Mouse (Mus musculus) ovary, postnatal 36 days (tissue): Measurements from ENCODE around the gene 2010111I01Rik.
"Not testable (repeated sequence)": the region's sequence is repeated elsewhere in the genome, so short reads cannot be mapped to it uniquely, and the experiment has no call there.

Source experiments
- DNase-seq: peaks from one replicate; pipeline ENCODE4 v3.0.0; 2022; ENCODE audit warnings: low spot score, mixed read lengths

Gene 2010111I01Rik

DNA sequence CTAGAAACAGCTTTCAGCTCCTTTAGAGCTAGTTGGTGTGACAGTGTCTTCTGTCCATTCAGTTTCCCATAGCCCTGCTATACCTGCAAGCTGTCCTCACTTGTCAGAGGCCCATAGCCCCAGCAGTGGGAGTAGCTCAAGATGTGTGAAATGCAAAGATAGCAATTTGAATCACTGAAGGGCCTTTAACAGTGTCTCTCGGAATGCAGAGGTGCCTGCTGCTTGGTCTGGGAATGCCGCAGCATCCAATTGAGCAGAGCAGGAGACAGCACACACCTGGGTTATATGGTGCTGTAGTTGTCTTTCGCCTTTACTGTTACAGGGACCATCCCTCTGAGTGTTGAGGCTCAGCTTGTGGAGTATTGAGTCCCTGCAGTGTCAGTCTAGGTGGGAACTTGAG lies 329.0 kb downstream of the 2010111I01Rik start:
- peak; percentile 2 for DNase-seq

DNA sequence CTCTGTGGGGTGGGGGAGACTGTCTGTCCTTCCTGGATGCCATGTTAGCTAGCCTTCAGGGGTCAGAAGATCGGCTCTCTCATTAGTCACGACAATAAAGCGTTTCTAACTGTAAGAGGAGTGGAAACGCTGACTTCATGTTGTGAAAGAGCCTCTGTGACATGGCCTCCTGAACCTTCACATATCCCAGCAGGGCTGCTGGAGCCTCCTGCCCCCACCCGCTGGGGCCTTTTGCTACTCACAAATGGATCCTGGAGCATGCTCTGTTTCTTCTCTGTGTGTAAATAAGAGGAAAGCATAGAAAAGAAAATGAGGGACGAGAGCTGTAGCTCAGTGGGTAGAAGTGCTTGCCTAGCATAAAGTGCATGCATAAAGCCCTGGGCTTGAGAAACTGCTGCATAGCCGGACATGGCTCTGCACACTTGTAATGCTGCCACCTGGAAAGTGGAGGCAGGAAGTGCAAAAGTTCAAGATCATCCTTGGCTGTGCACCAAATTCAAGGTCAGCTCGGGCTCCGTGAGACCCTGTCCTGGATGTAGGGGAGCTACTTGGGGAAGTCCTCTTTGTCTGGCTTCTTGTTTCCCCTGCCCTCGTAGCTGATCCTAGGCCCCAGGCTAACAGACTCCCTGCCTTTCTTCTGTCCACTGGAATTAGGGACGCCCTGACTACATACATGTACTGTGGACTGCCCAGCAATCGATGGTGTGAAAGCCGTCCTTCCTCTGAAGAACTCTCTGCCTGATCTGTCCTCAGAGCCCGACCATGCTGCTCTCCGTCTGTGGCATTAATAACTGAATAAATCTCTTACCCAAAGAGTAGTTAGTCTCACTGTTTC lies 329.9 kb downstream of the 2010111I01Rik start:
- peak; percentile 27 for DNase-seq

DNA sequence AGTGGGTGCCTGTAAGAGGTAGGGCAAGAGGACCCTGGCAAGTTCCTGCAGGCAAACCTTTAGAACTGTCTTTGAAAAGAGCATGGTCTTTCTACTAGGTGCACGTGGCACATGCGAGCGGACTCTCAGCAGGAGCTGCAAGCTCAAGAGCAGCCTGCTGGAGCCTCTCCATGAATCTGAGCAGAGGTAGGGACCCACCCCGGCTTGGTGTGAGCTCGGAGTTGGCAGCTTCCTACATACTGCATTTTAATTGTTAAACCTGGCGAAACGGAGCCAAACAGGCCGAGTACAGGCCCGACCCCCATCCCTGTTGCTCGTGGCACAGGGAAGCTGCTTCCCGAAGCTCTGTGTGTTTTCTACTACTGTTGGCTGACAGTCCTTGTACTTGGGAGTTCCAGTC lies 331.6 kb downstream of the 2010111I01Rik start:
- peak; percentile 14 for DNase-seq

DNA sequence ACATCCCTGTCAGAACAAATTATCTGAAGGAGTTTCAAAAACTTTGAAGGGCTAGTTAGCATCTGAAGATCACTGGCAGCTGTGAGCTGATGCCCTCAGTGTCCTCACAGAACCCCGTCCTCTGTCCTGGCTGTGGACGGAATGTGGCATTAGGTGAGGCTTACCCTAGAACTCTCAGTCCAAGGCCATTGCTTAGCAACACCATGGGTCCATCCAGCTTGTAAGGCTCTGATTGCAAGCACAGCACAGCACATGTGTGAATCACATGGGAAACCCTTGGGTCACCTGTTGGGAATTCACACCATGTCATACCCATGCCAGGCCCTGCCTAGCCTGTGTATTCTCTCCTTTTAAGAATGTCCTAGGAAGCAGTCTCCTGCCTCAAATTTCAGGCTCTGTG lies 332.3 kb downstream of the 2010111I01Rik start:
- DNase-seq = no peak

DNA sequence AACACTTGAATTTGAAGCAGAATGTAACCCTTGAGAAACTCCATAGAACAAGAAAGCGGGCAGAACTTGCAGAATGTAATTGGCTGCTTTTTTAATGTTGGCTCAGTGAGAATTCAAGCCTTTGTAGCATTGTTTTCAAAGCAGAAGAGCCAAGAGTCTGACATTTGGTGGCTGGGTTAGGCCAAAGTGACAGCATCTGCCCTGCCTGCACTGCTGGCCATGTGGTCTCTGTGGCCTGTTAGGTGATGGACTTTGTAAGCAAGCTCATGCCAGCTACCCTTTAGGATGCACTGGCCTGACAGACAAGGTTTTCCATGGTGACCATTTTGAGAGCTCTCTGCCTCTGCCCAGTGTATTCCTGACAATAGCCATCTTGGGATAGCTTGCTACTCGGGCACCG lies 333.2 kb downstream of the 2010111I01Rik start:
- no peak for DNase-seq

DNA sequence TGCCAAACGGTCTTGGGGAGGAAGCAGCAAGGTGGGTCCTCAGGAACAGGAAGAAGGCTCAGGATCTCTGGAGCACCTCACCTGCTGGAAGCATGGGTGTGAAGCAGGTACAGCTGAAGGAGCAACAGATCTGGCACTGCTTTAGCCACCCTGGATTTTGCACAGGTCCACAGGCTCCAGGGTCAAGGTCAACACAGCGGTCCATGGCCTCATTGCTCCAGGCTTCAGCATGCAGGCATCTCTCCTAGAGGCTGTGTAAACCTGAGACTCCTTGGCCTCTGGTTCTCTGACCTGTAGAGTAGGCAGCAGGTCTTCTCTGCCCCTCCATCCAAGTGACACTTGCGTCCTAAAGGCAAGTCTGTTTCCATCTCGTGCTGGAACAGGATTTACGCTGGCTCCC lies 334.2 kb downstream of the 2010111I01Rik start:
- no peak for DNase-seq

DNA sequence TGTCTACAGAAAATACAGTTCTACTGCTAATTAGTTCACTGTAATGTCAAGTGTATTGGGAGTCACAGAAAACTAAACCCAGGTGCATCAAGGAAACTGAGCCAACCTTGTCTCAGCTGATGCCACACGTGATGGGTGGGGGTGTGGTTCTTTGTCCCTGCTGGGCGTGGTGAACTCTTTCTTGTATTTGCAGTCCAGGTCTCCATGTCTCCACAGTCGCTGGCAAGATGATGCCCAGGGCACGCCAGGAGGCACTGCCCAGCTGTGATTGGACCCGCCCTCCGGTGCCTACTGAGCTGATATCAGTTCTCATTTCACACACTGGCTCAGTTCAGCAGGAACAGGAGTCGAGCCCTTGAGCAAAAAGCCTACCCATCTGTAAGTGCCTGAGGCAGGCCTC lies 336.2 kb downstream of the 2010111I01Rik start:
- DNase-seq = peak; percentile 7

DNA sequence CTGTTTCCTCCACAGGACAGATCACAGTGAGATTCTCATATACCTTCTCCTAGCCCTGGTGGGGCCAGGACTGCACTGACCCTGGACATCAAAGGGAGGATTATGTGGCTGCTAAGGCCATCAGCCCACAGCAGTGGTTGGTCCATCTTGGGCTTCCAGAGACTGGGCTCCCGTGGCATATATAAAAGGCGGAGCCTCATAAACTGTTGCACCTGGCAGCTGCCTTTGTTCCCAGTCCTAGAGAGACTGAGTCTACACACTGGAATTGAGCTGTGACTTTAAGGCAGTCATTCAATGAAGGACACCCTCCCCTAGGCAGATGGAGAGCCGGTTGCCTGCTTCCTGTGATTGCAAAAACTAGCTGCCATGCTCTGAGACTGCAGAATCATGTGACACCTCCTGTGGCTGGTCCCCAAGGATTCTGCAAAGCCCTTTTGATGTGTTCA lies 337.1 kb downstream of the 2010111I01Rik start:
- peak; percentile 2 for DNase-seq

DNA sequence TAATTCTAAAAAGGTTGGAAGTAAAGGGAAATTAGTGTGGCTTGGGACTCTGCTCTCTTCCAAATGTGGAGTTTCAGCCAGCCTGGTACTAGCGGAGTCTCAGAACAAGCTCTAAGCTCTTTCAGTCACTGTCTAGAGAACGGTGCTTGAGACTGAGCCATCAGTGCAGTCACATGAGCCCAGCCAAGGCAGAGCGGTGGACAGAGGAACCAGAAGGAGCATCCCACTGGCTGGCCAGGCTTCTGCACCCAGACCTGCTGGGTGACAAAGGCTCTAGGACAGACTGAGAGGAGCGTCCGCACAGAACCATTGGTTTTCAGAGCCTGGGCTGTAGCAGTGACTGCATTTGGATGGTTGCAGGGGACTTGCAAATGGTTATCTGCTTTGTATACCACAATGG lies 337.7 kb downstream of the 2010111I01Rik start:
- peak; percentile 2 for DNase-seq

DNA sequence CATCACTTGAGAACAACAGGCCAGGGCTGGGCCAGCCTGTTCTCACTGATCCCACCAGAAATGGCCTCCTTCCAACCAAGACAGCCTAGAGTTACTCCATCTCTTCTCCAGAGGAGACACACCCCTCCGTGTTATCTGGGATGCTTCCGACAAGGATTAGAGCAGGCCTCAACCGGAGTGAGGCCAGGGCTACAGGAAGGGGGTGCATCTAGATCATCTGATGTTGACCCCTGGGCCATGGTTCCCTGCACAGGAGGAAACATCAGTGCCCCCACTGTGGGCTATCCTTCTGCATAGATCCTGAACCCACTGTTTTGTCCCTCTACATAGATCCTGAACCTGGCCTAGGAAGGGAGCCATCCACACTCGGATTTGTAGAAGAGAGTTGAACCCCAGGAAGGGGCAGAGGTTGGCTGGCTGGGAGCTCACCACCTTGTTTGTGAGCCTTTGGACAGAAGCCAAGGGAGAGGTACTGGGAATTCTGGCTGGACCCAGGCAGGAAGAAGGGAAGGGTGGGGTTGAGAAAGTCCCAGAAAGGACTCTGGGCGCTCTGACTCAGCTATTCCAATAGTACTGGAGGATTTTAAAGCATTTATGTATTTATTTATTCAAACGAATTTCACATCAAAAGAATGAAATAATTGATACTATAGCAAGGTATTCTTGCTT lies 339.6 kb downstream of the 2010111I01Rik start:
- peak; percentile 6 for DNase-seq

DNA sequence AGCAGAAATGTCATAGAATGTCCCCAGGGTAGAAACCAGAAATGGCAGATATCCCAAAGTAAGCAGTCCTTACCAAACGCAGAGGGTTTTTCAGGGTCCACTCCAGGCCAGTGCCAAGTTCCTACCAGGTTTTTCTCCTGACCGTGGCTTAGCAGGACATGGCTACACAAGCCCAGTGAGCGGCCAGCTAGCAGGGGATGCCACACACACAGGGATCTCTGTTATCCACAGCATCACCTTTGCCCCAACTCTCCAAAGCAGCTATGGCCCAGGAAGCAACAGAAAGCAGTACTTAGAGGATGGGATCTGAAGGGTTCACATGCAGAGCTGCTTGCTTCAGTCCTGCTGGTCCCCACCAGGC lies 340.1 kb downstream of the 2010111I01Rik start:
- no peak for DNase-seq

DNA sequence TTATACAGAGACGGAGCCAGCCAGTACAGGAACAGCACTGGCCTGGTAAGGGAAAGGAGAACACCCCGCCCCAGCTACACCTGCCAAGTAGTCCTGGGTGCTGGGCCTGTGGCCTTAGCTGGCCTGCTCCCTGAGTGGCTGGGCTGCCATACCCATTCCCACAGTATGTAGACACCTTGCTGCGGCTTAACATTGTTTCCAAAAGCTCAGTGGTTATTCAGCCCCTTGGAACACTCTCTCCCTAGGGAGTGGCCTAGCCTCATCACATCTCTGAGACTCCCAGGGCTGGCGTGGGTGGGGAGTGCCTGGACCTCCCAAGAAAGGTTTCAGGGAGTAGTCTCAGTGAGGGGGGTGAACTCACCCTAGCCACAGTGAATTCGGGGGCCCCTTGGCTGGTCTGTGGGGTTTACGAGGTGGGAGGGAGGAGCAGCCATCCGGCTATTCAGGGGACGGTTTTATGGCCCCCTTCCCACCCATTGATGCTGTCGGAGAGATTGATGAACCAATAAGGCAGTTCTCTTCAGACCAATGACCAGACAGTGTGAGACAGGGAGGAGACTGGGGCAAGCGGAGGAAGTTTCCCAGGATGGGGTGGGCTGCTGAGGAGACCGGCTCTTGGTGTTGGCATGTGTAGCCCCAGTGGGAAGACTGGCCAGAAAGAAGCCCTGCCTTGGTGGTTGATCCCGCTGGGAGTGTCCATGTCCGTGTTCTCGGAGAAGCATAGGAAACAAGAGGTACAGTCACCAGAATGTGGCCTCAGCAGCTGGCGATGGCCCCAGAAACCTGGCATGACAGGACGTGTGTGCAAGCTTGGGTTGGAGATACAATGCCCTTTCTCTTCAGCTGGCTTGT lies 340.7 kb downstream of the 2010111I01Rik start:
- DNase-seq = peak; percentile 32

DNA sequence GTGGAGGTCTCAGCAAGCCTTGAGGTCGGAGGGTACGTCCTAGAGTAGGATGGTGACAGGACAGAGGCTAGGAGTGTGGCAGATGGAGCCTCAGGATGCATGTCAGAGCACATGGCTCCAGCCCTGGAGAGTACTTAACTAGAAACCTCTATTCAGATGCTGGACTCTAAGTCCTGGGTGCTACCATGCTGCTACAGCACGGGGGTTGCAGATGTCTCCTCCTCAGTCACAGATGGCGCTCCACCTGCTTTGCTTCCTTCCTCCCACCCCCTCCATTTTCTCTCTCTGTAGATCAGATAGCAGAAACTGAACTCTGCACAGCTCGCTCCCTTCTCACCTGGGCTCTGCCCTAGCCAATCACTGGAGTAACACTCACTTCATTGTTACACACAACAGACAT lies 342.1 kb downstream of the 2010111I01Rik start:
- peak; percentile 3 for DNase-seq

DNA sequence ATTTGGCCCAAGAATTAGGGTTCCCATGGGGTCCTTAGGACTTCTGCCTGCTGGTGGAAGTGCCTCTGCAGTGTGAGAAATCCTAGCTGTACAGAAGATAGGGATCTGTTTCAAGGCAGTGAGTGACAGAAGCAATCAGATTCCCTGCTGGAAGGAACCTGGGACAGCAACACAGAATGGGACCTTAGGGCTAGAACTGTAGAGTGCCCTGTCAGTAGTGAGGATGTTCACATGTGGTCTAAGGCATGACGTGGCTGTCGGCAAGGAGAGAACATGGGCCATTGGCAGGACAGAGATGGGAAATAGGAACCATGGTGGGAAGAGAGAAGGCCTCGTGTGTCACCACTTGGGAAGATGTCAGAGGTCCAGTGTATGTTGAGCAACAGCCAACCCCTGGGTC lies 344.9 kb downstream of the 2010111I01Rik start:
- no peak for DNase-seq

DNA sequence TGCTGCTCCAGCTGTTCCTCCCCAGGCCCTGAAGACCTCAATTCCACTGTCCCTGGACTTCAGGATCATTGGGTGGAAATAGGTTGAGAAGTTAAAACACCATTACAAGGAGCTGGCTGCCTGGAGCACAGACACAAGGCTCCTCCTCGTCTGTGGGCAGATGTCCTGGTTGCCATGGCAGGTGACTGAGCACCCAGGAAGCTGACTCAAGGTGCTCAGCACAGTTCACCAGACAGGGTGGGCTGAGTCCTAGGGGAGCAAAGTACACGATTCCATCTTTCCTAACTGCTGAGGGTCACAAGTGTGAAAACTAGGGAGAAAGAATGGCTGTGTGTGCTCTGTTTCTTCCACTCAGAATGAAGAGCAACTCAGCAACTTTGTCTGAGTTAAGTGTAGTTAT lies 346.5 kb downstream of the 2010111I01Rik start:
- peak; percentile 3 for DNase-seq

DNA sequence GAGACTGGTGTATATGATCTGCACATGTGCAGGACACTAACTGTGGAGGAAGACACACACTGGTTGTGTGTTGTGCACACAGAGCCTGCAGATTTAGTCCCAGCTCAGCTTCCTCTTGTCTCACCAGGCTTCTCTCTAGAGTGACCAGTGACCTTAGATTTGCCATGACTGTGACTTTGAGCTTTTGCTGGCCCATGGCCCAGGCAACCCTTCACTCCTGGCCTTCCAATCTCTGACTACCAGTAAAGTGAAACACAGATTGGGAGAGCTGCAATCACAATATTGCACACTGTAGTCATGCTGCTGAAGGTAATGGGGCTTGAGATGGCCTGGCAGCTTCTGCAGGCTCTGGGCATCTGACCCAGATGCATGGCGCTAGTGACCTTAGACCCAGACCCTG lies 348.6 kb downstream of the 2010111I01Rik start:
- DNase-seq = peak; percentile 9

DNA sequence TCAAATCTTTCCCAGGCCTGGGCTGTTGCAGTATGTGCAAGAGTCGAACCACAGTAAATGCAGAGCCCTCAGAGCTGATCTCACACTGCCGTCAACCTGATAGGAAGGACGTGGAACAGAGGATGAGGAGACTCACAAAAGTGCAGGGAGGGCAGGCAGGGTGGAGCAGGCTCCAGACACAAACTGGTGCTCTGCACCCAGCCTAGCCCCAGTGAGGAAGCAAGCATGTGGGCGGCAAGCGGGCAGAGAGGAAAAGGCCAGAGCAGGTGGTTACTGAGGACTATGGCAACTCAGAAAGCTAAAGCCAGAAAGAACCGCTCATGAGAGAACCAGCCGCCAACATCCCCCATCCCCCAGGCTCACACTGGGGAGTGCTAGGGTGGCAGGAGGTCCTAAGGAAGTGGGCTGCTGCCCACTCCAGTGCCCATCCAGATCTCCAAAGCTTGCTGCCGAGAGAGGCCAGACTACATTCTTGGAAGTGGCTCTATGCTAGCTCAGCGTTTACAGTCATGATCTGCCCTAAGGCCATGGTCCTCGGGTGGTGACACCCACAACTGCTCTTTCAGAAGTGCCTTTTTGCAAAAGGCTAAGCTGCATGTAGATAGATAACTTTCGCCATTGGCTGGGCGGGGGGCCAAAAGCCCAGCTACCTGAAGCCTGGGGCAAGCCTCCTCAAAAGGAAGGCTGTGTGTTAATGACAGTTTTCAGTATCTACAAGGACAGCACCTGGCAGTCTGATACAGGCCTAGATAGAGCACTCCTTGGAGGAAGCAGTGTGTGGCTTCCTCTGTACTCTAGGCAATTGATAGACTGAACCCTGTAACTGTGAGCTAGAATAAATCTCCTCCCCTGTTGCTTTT lies 349.3 kb downstream of the 2010111I01Rik start:
- DNase-seq = no peak

DNA sequence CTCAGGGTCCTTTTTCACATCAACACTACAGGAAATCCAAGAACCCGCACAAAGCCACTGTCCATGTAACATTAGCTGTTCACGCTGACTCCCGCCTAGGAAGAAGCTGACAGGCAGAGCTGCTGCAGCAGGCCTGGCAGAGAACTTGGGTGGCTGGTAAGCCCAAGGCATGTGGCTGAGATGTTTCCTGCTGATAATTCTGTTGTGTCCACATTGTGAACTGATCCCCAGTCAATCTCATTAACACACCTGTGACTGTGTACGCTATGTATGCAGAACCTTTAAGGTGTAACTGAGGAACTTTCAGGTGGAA lies 349.9 kb downstream of the 2010111I01Rik start:
- no peak for DNase-seq

DNA sequence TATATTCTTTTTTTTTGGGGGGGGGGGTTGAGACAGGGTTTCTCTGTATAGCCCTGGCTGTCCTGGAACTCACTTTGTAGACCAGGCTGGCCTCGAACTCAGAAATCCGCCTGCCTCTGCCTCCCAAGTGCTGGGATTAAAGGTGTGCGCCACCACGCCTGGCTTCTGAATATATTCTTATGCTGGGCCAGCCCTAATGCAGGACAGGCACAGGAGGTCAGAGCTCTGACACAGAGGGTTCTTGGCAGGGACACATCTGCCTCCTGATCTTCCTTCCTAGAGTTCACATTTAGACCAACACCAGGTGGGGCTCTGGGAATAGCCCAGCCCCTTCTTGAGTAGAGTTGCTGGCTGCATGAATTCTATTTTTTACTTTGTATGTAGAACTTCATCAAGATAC lies 350.4 kb downstream of the 2010111I01Rik start:
- not testable (repeated sequence) for DNase-seq

DNA sequence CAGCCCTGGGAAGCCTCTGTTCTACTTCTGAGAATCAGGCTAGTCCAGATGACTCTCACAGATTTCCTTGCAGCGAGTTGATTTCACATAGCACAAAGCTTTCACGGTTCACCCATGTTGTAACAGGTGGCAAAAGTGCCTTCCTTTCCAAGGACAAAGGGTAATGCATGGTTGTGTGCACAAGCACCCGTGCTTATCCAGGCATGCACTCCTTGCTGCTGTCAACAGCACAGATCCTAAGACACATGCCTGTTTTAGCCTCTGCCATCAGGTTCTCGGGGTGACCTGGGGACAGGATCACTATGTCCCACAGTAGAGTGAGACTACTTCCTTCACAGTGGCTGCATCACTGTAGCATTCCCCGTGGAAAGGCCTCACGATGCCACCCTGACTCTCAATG lies 351.1 kb downstream of the 2010111I01Rik start:
- DNase-seq = no peak

DNA sequence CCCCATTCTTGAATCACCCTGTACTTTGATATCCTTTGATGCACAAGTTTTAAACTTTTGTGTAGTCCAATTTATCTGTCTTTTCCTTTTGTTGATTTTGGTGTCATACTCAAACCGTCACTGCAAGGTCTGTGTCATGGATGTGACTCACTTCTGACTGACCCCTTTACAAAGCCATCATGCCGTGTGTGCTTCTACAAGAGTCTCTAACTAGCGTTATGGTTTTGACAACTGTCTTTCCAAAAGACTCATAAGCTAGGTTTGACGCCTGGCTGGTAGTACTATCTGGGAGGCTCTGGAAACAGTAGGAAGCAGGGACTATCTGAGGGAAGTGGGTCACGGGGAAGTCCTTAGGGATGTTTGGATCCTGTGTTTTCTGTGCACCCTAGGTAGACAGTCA lies 351.7 kb downstream of the 2010111I01Rik start:
- DNase-seq = no peak

DNA sequence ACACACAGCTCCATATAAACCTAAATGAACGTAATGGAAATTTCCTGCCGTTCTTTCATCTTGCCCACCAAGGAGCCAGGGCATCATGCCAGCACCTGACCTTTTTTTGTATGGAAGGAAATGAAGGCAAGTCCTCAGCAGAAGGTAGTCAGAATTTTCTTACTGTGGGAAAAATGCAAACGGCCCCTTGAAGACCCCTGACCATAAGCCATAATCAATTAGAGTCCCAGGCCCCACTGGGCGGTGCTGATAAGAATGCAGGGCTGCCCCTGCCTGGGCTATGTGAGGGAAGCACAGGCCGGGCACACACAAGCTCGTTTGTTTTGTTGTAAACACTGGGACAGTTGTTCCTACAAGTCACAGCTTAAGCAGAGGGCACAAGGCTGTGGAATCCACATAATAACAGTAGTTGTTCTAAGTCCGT lies 353.0 kb downstream of the 2010111I01Rik start:
- no peak for DNase-seq
